Mouse (Mus musculus): ENCODE results near the gene Hs2st1. TPM values are rescaled to one million over a fixed set of nuclear protein-coding genes. Genes with fewer than 3 reads are reported as not detected.

The Hs2st1 gene
- polyA plus RNA-seq, 1 experiment: 0.11 TPM

DNA sequence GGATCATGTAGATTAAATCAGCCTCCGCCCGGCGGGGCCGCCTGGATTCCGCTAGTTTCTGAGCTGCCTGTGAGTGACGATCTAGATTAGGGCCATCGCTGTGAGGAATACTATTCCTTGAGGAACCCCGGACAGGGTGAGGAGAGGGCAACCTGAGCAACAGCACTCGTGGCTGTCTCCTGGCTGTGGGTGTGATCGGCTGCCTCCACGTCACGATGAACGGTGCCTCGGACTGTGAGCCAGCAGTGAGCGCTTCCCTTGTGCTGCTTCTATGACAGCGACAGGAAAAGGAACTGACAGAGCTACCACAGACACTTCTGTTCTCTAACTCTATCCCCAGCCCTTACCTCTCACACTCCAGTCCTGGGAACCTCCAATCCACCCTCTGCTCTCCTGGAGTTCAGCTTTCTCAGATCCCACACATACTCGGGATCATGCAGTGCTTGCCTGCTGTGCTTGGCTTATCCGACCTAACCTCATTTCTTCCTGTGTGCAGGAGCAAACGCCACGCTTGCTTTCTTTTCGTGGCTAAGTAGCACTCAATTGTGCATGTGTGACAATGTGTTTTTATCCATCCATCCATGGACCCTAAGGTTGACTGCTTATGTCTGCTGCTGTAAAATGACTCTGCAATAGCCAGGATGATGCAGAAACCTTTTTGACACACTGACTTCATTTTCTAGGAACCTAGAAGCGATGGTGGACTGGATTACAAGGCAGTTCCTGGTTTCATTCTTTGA, 8.3 kb downstream of the Hs2st1 start:
- TF ChIP-seq GATA1 (IDR thresholded peaks at IDR 0.05; ENCODE audit: low read length): no peak
- no peak for TF ChIP-seq TAL1 (IDR thresholded peaks at IDR 0.05; ENCODE audit: low read length)
- Histone ChIP-seq H3K9me3 (ENCODE audit: control insufficient read depth, low read length) (no peaks in the 10 kb centered on the region), H3K27me3 (ENCODE audit: control insufficient read depth) (no peaks in the 10 kb centered on the region), H3K4me3 (replicated peaks) (peak overlapping the region; percentile 28), H3K36me3 (ENCODE audit: control insufficient read depth) (no peaks in the 10 kb centered on the region), H3K4me1 (ENCODE audit: control insufficient read depth) (peaks cover 18% of the 10 kb centered on the region)

DNA sequence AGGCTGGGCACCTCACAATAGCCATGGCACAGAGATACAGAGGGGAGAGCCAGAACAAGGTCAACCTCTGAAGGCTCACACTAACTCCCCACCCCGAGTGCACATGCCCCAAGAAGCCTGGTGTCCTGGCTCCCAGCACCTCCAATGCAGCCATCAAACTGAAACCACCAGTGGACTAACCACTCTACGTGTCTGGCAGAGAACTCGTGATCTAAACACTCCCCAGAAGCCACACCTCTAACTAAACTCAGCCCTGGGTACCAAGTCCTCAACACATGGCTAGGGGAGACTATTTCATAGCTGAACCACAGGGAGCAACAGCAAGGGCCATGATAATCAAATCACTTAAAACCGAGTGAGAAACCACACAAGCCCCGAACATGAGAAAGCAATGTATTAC, 11.7 kb downstream of the Hs2st1 start:
- Histone ChIP-seq H3K4me3 (replicated peaks) (no peak overlapping the region), H3K36me3 (ENCODE audit: control insufficient read depth) (no peaks in the 10 kb centered on the region), H3K4me1 (ENCODE audit: control insufficient read depth) (peaks cover 21% of the 10 kb centered on the region)

DNA sequence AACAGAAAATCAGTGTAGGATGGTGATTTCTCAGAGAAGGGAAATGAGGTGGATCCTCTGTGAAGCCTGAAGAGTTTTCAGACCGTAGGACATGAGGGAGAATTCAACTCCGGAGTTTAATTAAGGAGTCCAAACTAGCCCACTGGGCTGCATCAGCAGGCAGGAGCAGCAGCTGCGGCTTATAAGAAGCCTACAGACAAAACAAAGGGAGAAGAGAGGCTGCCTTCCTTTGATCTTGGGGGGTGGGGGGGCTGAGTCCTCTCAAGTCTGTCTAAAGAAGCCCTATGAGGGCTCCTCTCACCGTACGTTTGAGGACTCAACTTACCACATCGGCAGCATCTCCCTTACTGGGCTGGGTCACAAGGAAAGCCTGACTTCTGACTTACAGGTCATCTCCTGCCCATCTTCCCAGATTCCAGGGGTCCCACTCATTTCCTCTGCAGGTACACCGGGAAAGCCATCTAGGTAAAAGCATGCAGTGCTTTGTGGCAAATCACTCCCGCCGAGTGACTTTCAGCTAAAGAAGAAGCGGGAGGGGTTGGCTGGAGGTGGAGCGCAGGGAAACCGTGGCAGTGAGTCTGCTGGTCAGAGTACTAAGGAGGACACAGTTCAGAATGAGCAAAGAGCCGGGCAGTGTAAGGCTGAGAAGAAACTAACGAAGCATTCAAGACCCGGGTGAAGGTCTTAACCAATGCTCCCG, 13.2 kb downstream of the Hs2st1 start:
- H3K4me1 ChIP-seq (ENCODE audit: control insufficient read depth): peaks cover 20% of the 10 kb centered on the region
- H3K9me3 ChIP-seq (ENCODE audit: control insufficient read depth, low read length): no peaks in the 10 kb centered on the region
- no peaks in the 10 kb centered on the region for H3K27me3 ChIP-seq (ENCODE audit: control insufficient read depth)
- no peak overlapping the region for H3K4me3 ChIP-seq (replicated peaks)
- no peaks in the 10 kb centered on the region for H3K36me3 ChIP-seq (ENCODE audit: control insufficient read depth)
- TF ChIP-seq GATA1 (IDR thresholded peaks at IDR 0.05; ENCODE audit: low read length): no peak
- no peak for TF ChIP-seq TAL1 (IDR thresholded peaks at IDR 0.05; ENCODE audit: low read length)

More for the DNA sequence above, 11.7 kb downstream of the Hs2st1 start:
- H3K9me3 ChIP-seq (ENCODE audit: control insufficient read depth, low read length): no peaks in the 10 kb centered on the region
- TF ChIP-seq TAL1 (IDR thresholded peaks at IDR 0.05; ENCODE audit: low read length): no peak
- TF ChIP-seq GATA1 (IDR thresholded peaks at IDR 0.05; ENCODE audit: low read length): no peak
- no peaks in the 10 kb centered on the region for H3K27me3 ChIP-seq (ENCODE audit: control insufficient read depth)

DNA sequence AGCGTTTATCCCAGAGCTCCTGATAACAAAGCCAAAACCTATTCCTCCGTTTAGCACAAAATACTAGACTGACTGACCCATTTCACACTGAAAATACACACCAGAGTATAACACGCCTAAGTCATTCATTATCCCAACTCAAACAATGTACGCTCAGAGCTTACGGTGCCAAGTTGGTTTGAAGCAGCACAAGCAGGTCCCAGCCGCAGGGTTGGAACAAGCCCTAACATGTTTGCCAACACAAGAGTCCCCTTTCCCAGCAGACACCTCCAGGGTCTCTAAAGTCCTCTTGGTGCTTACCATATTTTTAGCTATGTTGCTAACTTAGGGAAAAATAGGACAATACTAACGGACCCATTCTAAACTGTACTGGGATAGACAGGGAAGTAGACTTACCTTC, 14.8 kb downstream of the Hs2st1 start:
- Histone ChIP-seq H3K9me3 (ENCODE audit: control insufficient read depth, low read length) (no peaks in the 10 kb centered on the region), H3K36me3 (ENCODE audit: control insufficient read depth) (no peaks in the 10 kb centered on the region), H3K4me1 (ENCODE audit: control insufficient read depth) (peaks cover 18% of the 10 kb centered on the region), H3K4me3 (replicated peaks) (no peak overlapping the region), H3K27me3 (ENCODE audit: control insufficient read depth) (no peaks in the 10 kb centered on the region)
- TF ChIP-seq GATA1 (IDR thresholded peaks at IDR 0.05; ENCODE audit: low read length) (no peak), TAL1 (IDR thresholded peaks at IDR 0.05; ENCODE audit: low read length) (no peak)

DNA sequence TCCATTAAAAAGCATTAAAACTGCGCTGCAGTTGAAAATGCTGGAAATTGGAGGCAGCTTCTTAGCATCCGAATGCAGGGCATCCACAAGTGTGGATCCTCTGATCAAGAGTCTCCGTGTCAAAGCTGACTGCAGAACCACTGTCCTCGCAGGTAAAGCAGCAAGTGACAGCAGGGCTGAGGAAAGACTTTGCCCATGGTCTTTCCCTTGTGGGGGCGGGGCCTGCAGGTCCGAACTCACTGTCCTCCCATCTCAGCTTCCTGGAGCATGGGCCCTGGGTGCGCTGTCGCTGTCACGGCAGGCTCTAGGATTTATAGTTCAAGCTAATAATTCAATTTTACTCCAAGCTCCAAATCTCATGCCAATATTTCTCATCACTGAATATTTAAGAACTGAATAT, 15.5 kb downstream of the Hs2st1 start:
- H3K27me3 ChIP-seq (ENCODE audit: control insufficient read depth): no peaks in the 10 kb centered on the region
- no peak overlapping the region for H3K4me3 ChIP-seq (replicated peaks)
- H3K4me1 ChIP-seq (ENCODE audit: control insufficient read depth): peaks cover 16% of the 10 kb centered on the region
- TF ChIP-seq TAL1 (IDR thresholded peaks at IDR 0.05; ENCODE audit: low read length): no peak
- no peak for TF ChIP-seq GATA1 (IDR thresholded peaks at IDR 0.05; ENCODE audit: low read length)
- no peaks in the 10 kb centered on the region for H3K9me3 ChIP-seq (ENCODE audit: control insufficient read depth, low read length)
- H3K36me3 ChIP-seq (ENCODE audit: control insufficient read depth): no peaks in the 10 kb centered on the region

DNA sequence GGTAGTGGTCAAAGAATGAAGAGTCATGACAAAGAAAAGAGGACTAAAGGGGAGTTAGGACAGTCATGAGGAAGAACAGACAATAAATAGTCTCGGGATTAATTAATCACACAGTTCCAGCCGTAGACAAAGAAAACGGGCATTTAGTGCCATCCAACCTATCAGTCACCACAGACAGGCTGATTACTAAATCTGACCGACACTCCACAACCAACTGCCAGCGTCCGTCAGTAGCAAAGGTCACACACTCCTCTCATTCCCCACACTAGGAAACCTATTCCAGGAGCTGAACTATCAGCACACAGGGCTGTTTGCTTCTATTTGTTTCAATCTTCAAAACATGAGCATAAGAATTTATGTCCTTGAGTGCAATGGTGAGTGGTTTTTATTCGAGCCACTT, 16.0 kb downstream of the Hs2st1 start:
- H3K36me3 ChIP-seq (ENCODE audit: control insufficient read depth): no peaks in the 10 kb centered on the region

DNA sequence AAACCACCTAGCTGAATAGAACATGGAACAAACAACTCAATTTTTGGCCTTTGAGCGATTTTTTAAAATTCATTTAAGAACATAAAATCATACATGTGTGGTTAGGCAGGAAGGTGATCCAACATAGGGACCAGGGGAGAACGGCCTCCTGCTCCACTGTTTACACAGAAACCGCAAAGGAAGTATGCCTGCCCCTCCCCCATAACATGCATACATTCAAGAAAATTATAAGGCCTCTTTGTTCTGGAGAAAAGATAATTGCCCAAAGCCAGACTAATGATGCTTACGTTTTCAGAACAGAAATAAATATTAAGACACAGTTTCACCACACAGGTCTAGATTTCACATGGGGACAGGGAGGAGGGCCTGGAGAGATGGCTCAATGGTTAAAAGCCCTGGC, 18.6 kb downstream of the Hs2st1 start:
- Histone ChIP-seq H3K9me3 (ENCODE audit: control insufficient read depth, low read length) (no peaks in the 10 kb centered on the region; the same call in 1 of the 2 replicates), H3K36me3 (ENCODE audit: control insufficient read depth) (no peaks in the 10 kb centered on the region), H3K27me3 (ENCODE audit: control insufficient read depth) (no peaks in the 10 kb centered on the region), H3K4me3 (replicated peaks) (no peak overlapping the region), H3K4me1 (ENCODE audit: control insufficient read depth) (peaks cover 14% of the 10 kb centered on the region)
- TF ChIP-seq TAL1 (IDR thresholded peaks at IDR 0.05; ENCODE audit: low read length) (no peak), GATA1 (IDR thresholded peaks at IDR 0.05; ENCODE audit: low read length) (no peak)

More for the DNA sequence above, 16.0 kb downstream of the Hs2st1 start:
- no peak for TF ChIP-seq TAL1 (IDR thresholded peaks at IDR 0.05; ENCODE audit: low read length)
- TF ChIP-seq GATA1 (IDR thresholded peaks at IDR 0.05; ENCODE audit: low read length): no peak
- Histone ChIP-seq H3K27me3 (ENCODE audit: control insufficient read depth) (no peaks in the 10 kb centered on the region), H3K4me1 (ENCODE audit: control insufficient read depth) (peaks cover 16% of the 10 kb centered on the region), H3K4me3 (replicated peaks) (no peak overlapping the region), H3K9me3 (ENCODE audit: control insufficient read depth, low read length) (no peaks in the 10 kb centered on the region)

DNA sequence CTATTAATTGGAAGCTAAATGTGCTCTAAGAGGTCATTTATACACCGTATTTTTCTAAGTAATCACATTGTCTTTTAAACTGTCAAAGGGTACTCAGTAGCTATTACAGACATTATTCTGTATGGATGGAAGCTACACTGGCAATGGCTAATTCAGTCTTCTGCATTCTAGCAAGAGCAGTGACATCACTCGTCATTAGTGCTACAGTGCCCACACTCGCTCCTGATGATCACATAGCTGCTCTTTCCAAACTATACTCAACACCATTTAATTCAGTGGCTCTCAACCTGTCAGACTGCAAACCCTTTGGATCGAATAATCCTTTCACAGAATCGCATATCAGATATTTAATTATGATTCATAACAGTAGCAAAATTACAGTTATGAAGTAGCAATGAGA, 19.3 kb downstream of the Hs2st1 start:
- no peak overlapping the region for H3K4me3 ChIP-seq (replicated peaks)

DNA sequence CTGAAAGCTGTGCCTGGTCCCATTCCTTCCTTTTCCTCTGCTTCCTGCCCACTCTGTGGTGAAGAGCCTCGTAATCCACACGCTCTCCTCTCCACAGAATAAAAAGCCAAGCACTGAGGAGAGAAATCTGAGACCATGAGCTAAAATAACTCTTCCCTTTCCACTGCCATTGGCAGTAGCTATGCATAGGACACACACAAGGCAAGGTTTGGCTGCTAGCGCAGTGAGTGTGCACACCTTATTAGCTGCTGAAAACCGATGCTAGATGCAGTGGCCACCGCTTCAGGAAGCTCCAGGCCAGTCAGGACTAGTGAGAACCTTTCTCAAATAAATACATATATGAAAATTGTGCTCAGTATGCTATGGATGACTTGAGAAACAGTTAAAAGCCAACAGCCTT, 19.9 kb downstream of the Hs2st1 start:
- TF ChIP-seq GATA1 (IDR thresholded peaks at IDR 0.05; ENCODE audit: low read length) (no peak), TAL1 (IDR thresholded peaks at IDR 0.05; ENCODE audit: low read length) (no peak)
- H3K4me1 ChIP-seq (ENCODE audit: control insufficient read depth): peaks cover 14% of the 10 kb centered on the region
- no peaks in the 10 kb centered on the region for H3K27me3 ChIP-seq (ENCODE audit: control insufficient read depth)
- no peaks in the 10 kb centered on the region; the same call in 1 of the 2 replicates for H3K9me3 ChIP-seq (ENCODE audit: control insufficient read depth, low read length)
- no peak overlapping the region for H3K4me3 ChIP-seq (replicated peaks)
- no peaks in the 10 kb centered on the region for H3K36me3 ChIP-seq (ENCODE audit: control insufficient read depth)

More for the DNA sequence above, 19.3 kb downstream of the Hs2st1 start:
- Histone ChIP-seq H3K27me3 (ENCODE audit: control insufficient read depth) (no peaks in the 10 kb centered on the region), H3K9me3 (ENCODE audit: control insufficient read depth, low read length) (no peaks in the 10 kb centered on the region; the same call in 1 of the 2 replicates), H3K36me3 (ENCODE audit: control insufficient read depth) (no peaks in the 10 kb centered on the region), H3K4me1 (ENCODE audit: control insufficient read depth) (peaks cover 14% of the 10 kb centered on the region)
- TF ChIP-seq TAL1 (IDR thresholded peaks at IDR 0.05; ENCODE audit: low read length): no peak
- no peak for TF ChIP-seq GATA1 (IDR thresholded peaks at IDR 0.05; ENCODE audit: low read length)

All from erythroblast, embryonic 14.5 days (primary cell).